Mouse (Mus musculus) forebrain, embryonic 16.5 days (tissue): ENCODE measurements around the gene Extl2. TPM values are rescaled to one million over a fixed set of nuclear protein-coding genes. Genes with fewer than 3 reads are reported as not detected.

Experiments
- ATAC-seq: fragments of 200-750 bp; cut with Nextera tagmentation; 2 replicates; pipeline ENCODE4 v1.8.0; 2017; ENCODE audit warnings: mild to moderate bottlenecking, moderate library complexity
- H3K27ac ChIP-seq: fragments of 300-500 bp; sonication (generic); 2 replicates; pipeline ENCODE4 v1.5.1; 2014; ENCODE audit warnings: low read length, control low read depth
- H3K27me3 ChIP-seq: fragments of 300-500 bp; sonication (generic); replicated peaks from 2 replicates; pipeline ENCODE4 v1.6.1; 2014; ENCODE audit warnings: low read length; ENCODE audit not compliant: control insufficient read depth, insufficient read depth
- H3K36me3 ChIP-seq: fragments of 300-500 bp; sonication (generic); 2 replicates; pipeline ENCODE4 v1.6.1; 2014; ENCODE audit not compliant: control insufficient read depth, insufficient read depth
- H3K4me1 ChIP-seq: fragments of 300-500 bp; sonication (generic); replicated peaks from 2 replicates; pipeline ENCODE4 v1.6.1; 2014; ENCODE audit warnings: low read length; ENCODE audit not compliant: control insufficient read depth, insufficient read depth
- H3K4me2 ChIP-seq: fragments of 300-500 bp; sonication (generic); 2 replicates; pipeline ENCODE4 v1.6.1; 2014; ENCODE audit warnings: mild to moderate bottlenecking, low read length, control low read depth
- H3K4me3 ChIP-seq: fragments of 300-500 bp; sonication (generic); replicated peaks from 2 replicates; pipeline ENCODE4 v1.5.1; 2014; ENCODE audit warnings: mild to moderate bottlenecking, low read length, control low read depth
- H3K9ac ChIP-seq: fragments of 300-500 bp; sonication (generic); replicated peaks from 2 replicates; pipeline ENCODE4 v1.6.1; 2014; ENCODE audit warnings: low read depth, low read length, control low read depth
- H3K9me3 ChIP-seq: fragments of 300-500 bp; sonication (generic); 2 replicates; pipeline ENCODE4 v1.6.1; 2016; ENCODE audit warnings: low read length; ENCODE audit not compliant: control insufficient read depth
- WGBS: fragments of 180-500 bp; shearing (Covaris S2); extraction: QIAGEN DNeasy Blood & Tissue Kit; methylation state at CpG from one replicate; pipeline ENCODE4 v1.1.7; 2014; 5-methylcytosine and 5-hydroxymethylcytosine counted together
- microRNA-seq: library from miRNA; unstranded; fragments of <30 nt; microRNA quantifications from one replicate; pipeline ENCODE4, GENCODE M21; 2017
- polyA plus RNA-seq: library from polyadenylated mRNA; unstranded; fragments of >200 nt; fragmentation: Nextera tagmentation; extraction: Ambion mirVana; gene quantifications from 2 replicates; pipeline ENCODE4 v1.2.1, GENCODE M21; 2015

Gene Extl2
- polyA plus RNA-seq, 1 experiment from 2014 or later, result 24.3 TPM

GRCm38 (mm10) chr3:116060320-116060719 is 53.1 kb downstream of the Extl2 start:
- H3K27me3 ChIP-seq, result no peaks in the 10 kb centered on the region
- H3K9me3 ChIP-seq, result no peaks in the 10 kb centered on the region
- H3K36me3 ChIP-seq, result no peaks in the 10 kb centered on the region
- H3K4me2 ChIP-seq, result no peak overlapping the region
- peak overlapping the region; percentile 41; the same call in 1 of the 2 replicates for H3K27ac ChIP-seq
- peak; percentile 81 for ATAC-seq
- H3K4me1 ChIP-seq, result peaks cover 2% of the 10 kb centered on the region; the same call in 1 of the 2 replicates
- H3K4me3 ChIP-seq, result no peak overlapping the region
- no peak overlapping the region for H3K9ac ChIP-seq
- 17% methylated on average over 5 of the region's 5 CpGs for WGBS

- H3K27me3 ChIP-seq, result no peaks in the 10 kb centered on the region
- ATAC-seq, result no peak
- peaks cover 2% of the 10 kb centered on the region; the same call in 1 of the 2 replicates for H3K4me1 ChIP-seq
- no peak overlapping the region for H3K27ac ChIP-seq
- H3K4me2 ChIP-seq, result no peak overlapping the region
- no peaks in the 10 kb centered on the region for H3K36me3 ChIP-seq
- WGBS, result 92% methylated on average over 2 of the region's 2 CpGs
- no peaks in the 10 kb centered on the region for H3K9me3 ChIP-seq
- H3K9ac ChIP-seq, result no peak overlapping the region
- no peak overlapping the region for H3K4me3 ChIP-seq
Measured at GRCm38 (mm10) chr3:116062141-116062540, 54.9 kb downstream of the Extl2 start.

- WGBS, result 79% methylated on average over 2 of the region's 2 CpGs
- ATAC-seq, result no peak
- H3K27me3 ChIP-seq, result no peaks in the 10 kb centered on the region
- no peaks in the 10 kb centered on the region for H3K36me3 ChIP-seq
- no peak overlapping the region for H3K27ac ChIP-seq
- H3K9ac ChIP-seq, result no peak overlapping the region
- no peaks in the 10 kb centered on the region for H3K4me1 ChIP-seq
- H3K9me3 ChIP-seq, result no peaks in the 10 kb centered on the region
- no peak overlapping the region for H3K4me2 ChIP-seq
- H3K4me3 ChIP-seq, result no peak overlapping the region
Measured at GRCm38 (mm10) chr3:116072584-116072983, 65.3 kb downstream of the Extl2 start.

- Histone ChIP-seq H3K9me3 (no peaks in the 10 kb centered on the region), H3K9ac (no peak overlapping the region), H3K27me3 (no peaks in the 10 kb centered on the region), H3K27ac (no peak overlapping the region), H3K36me3 (no peaks in the 10 kb centered on the region), H3K4me2 (no peak overlapping the region), H3K4me1 (peaks cover 2% of the 10 kb centered on the region; the same call in 1 of the 2 replicates), H3K4me3 (no peak overlapping the region)
- 83% methylated on average over 2 of the region's 2 CpGs for WGBS
- ATAC-seq, result no peak
Measured at GRCm38 (mm10) chr3:116076739-116077138, 69.5 kb downstream of the Extl2 start.

- no peak overlapping the region for H3K9ac ChIP-seq
- H3K4me2 ChIP-seq, result no peak overlapping the region
- 57% methylated on average over 4 of the region's 4 CpGs for WGBS
- ATAC-seq, result no peak
- no peak overlapping the region for H3K27ac ChIP-seq
- H3K4me1 ChIP-seq, result peaks cover 2% of the 10 kb centered on the region; the same call in 1 of the 2 replicates
- no peak overlapping the region for H3K4me3 ChIP-seq
- no peaks in the 10 kb centered on the region for H3K9me3 ChIP-seq
- no peaks in the 10 kb centered on the region for H3K36me3 ChIP-seq
- no peaks in the 10 kb centered on the region for H3K27me3 ChIP-seq
Measured at GRCm38 (mm10) chr3:116078490-116078889, 71.2 kb downstream of the Extl2 start.

Small RNA genes lying within 50 kb of the gene (microRNA-seq; reads per million reads assigned to microRNA genes)
- not detected for gene Mir669n

Other genes starting within 250 kb of the Extl2 start
- 30.2 and 32.6 TPM in 2 replicates for gene Dph5, start 119.6 kb upstream of the Extl2 start, polyA plus RNA-seq
- gene Slc30a7, start 56 bp upstream of the Extl2 start, polyA plus RNA-seq, result 19.0 and 22.4 TPM in 2 replicates
- 28.4 and 33.1 TPM in 2 replicates for gene Vcam1, start 122.2 kb downstream of the Extl2 start, polyA plus RNA-seq
- gene Gpr88, start 246.0 kb downstream of the Extl2 start, polyA plus RNA-seq, result 13.1 and 17.1 TPM in 2 replicates